Mouse (Mus musculus): ENCODE measurements around the gene Eda. TPM values are rescaled to one million over a fixed set of nuclear protein-coding genes. Genes with fewer than 3 reads are reported as not detected.
"Not testable (repeated sequence)": the region's sequence is repeated elsewhere in the genome, so short reads cannot be mapped to it uniquely, and the experiment has no call there.

Eda gene
- polyA plus RNA-seq, 1 experiment from 2014 or later = 0.87 TPM

DNA sequence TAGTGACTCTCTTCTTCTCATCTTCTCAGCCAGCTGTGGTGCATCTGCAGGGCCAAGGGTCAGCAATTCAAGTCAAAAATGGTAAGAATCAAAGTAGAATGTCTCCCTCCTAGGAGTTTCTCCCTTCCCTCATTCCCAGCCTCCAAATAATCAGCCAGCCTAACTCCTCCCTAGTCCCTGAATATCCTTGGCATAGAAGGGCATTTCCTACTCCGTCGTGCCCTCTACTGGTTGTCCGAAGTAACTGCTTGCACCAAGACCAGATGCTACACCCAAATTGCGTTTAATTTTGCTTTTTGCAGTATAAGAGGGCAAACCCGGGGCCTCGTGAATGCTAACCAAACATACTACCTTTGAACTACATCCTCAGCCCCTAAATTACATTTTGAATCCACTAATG is 416.9 kb downstream of the Eda start:
- no peaks in the 10 kb centered on the region for H3K36me3 ChIP-seq (ENCODE audit: control insufficient read depth, insufficient read depth)
- no peaks in the 10 kb centered on the region for H3K27me3 ChIP-seq (ENCODE audit: control insufficient read depth, insufficient read depth, low read depth, low read length)
- no peak overlapping the region for H3K4me2 ChIP-seq (ENCODE audit: low read depth, low read length)
- H3K9me3 ChIP-seq (replicated peaks; ENCODE audit: control insufficient read depth, low read length) = no peaks in the 10 kb centered on the region
- H3K4me1 ChIP-seq (ENCODE audit: control insufficient read depth, low read depth, low read length) = no peaks in the 10 kb centered on the region
- H3K9ac ChIP-seq (ENCODE audit: low read depth, low read length) = no peak overlapping the region
- no peak overlapping the region for H3K27ac ChIP-seq (ENCODE audit: low read length)
- no peak for ATAC-seq (ENCODE audit: low read depth)
- no peak overlapping the region for H3K4me3 ChIP-seq (ENCODE audit: low read depth, low read length)
- WGBS (ENCODE audit: insufficient replicate concordance) = 24% methylated on average over 6 of the region's 6 CpGs

DNA sequence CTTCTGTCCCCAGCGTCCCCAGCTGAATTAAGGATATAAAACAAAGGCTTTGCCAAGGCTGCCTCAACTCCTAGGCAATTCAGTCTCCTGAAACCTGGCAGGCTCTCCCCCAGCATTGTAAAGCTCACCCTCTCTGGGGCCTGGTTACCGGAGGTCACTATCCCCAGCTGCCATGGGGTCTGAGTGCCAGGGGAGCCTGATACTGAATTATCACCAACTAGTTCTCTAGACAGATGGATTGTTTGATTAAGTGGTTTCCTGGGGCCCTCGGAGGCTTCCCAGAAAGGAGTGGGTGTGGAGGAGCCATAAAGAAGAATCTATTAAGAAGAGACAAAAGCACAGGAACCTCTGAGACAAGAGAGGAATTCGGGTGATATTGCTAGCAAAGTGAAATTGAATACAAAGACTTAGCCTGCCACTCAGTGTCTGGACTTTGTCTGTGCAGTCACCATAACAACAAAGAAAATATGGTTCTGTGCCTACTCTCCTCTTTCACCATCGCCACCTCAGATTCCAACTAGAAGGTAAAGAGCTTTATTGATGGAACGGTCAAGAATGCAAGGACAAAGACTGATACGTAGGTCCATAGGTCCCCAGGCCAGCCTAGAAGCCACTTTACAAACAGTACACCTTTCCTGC is 418.9 kb downstream of the Eda start:
- H3K4me1 ChIP-seq (ENCODE audit: control insufficient read depth, low read depth, low read length) = no peaks in the 10 kb centered on the region
- no peak overlapping the region for H3K9ac ChIP-seq (ENCODE audit: low read depth, low read length)
- no peaks in the 10 kb centered on the region for H3K36me3 ChIP-seq (ENCODE audit: control insufficient read depth, insufficient read depth)
- 57% methylated on average over 7 of the region's 7 CpGs for WGBS (ENCODE audit: insufficient replicate concordance)
- no peak overlapping the region for H3K4me2 ChIP-seq (ENCODE audit: low read depth, low read length)
- no peaks in the 10 kb centered on the region for H3K27me3 ChIP-seq (ENCODE audit: control insufficient read depth, insufficient read depth, low read depth, low read length)
- H3K27ac ChIP-seq (ENCODE audit: low read length) = no peak overlapping the region
- H3K9me3 ChIP-seq (replicated peaks; ENCODE audit: control insufficient read depth, low read length) = no peaks in the 10 kb centered on the region
- no peak overlapping the region for H3K4me3 ChIP-seq (ENCODE audit: low read depth, low read length)
- peak; percentile 47; the same call in 1 of the 2 replicates for ATAC-seq (ENCODE audit: low read depth)

DNA sequence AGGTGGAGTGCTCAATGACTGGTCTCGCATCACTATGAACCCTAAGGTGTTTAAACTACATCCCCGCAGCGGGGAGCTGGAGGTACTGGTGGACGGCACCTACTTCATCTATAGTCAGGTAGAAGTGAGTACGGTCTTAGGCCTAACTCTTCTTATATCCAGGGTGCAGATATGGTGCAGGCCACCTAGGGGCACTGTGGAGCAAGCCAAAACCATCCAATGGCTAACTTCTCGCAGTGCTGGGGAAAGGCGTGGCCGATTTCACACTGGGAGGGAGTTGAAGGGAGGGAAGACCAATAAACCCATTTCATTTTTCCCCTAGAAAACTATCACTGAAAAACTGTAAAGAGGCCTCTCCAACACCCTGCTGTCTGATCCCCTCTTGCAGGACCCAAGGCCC is 419.6 kb downstream of the Eda start:
- Histone ChIP-seq H3K4me2 (ENCODE audit: low read depth, low read length) (no peak overlapping the region), H3K9ac (ENCODE audit: low read depth, low read length) (no peak overlapping the region), H3K4me3 (ENCODE audit: low read depth, low read length) (no peak overlapping the region), H3K36me3 (ENCODE audit: control insufficient read depth, insufficient read depth) (no peaks in the 10 kb centered on the region), H3K27me3 (ENCODE audit: control insufficient read depth, insufficient read depth, low read depth, low read length) (no peaks in the 10 kb centered on the region; the same call in 1 of the 2 replicates), H3K4me1 (ENCODE audit: control insufficient read depth, low read depth, low read length) (no peaks in the 10 kb centered on the region), H3K9me3 (replicated peaks; ENCODE audit: control insufficient read depth, low read length) (no peaks in the 10 kb centered on the region), H3K27ac (ENCODE audit: low read length) (no peak overlapping the region)
- 56% methylated on average over 8 of the region's 8 CpGs for WGBS (ENCODE audit: insufficient replicate concordance)
- no peak for ATAC-seq (ENCODE audit: low read depth)

DNA sequence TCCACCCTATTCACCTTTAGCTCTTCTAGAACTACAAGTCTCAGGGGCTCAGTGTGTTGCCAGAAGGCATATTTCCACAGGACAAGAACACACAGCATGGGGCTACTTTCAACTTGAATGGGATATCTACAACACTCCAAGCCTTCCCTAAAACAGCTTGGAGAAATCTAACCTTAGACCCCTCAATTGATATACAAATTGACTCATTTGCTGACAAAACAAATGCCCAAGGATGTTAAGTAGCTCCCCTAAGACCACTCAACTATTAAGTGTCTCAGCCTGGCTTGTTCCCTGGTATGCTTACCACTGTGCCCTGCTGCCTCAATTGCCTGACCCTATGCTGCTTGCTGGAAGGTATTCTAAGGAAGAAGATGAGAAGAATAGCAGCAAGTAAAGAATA is 425.5 kb downstream of the Eda start:
- Histone ChIP-seq H3K27me3 (ENCODE audit: control insufficient read depth, insufficient read depth, low read depth, low read length) (no peaks in the 10 kb centered on the region; the same call in 1 of the 2 replicates), H3K4me2 (ENCODE audit: low read depth, low read length) (no peak overlapping the region), H3K9me3 (replicated peaks; ENCODE audit: control insufficient read depth, low read length) (no peaks in the 10 kb centered on the region), H3K27ac (ENCODE audit: low read length) (no peak overlapping the region), H3K9ac (ENCODE audit: low read depth, low read length) (no peak overlapping the region), H3K4me1 (ENCODE audit: control insufficient read depth, low read depth, low read length) (no peaks in the 10 kb centered on the region), H3K4me3 (ENCODE audit: low read depth, low read length) (no peak overlapping the region), H3K36me3 (ENCODE audit: control insufficient read depth, insufficient read depth) (no peaks in the 10 kb centered on the region)
- ATAC-seq (ENCODE audit: low read depth) = no peak

DNA sequence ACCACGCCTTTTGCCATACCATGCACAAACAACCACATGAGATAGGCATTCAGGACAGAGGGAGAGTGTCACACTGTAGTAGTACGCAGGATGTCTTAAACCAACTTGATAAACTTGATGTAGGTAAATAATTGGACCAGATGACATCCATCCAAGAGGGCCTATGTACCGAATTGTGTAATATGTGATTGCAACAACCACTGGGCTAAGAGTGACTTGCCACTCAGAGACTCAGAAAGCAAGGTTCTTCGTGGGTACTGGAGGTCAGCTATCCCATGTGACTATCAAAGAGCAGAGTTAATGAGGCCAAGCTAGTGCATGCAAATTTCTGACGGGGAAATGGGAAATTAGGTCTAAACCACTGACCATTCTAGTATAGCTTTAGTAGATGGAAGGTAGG is 426.3 kb downstream of the Eda start:
- ATAC-seq (ENCODE audit: low read depth) = no peak
- no peak overlapping the region for H3K9ac ChIP-seq (ENCODE audit: low read depth, low read length)
- 66% methylated on average over 5 of the region's 5 CpGs for WGBS (ENCODE audit: insufficient replicate concordance)
- no peaks in the 10 kb centered on the region; the same call in 1 of the 2 replicates for H3K27me3 ChIP-seq (ENCODE audit: control insufficient read depth, insufficient read depth, low read depth, low read length)
- H3K4me1 ChIP-seq (ENCODE audit: control insufficient read depth, low read depth, low read length) = no peaks in the 10 kb centered on the region
- H3K4me2 ChIP-seq (ENCODE audit: low read depth, low read length) = no peak overlapping the region
- no peak overlapping the region for H3K27ac ChIP-seq (ENCODE audit: low read length)
- H3K9me3 ChIP-seq (replicated peaks; ENCODE audit: control insufficient read depth, low read length) = no peaks in the 10 kb centered on the region
- H3K36me3 ChIP-seq (ENCODE audit: control insufficient read depth, insufficient read depth) = no peaks in the 10 kb centered on the region
- H3K4me3 ChIP-seq (ENCODE audit: low read depth, low read length) = no peak overlapping the region

DNA sequence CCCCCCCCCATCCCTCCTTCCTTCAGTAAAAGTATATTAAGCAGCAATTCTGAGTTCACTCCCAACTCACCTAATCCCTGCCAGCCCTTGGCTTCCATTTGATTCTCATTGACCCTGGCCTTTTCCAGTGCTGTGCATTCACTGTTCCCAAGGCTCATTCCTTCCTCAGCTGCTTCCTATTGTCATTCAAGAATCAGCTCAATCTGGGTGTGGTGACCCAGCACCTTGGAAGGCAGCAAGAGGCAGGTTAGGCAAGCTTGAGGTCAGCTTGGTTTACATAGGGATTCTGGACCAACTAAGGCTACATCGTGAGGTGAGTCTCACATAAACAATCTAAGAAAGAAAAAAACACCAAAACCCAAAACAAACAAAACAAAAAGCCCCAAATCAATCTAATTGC is 433.8 kb downstream of the Eda start:
- H3K27ac ChIP-seq (ENCODE audit: low read length) = no peak overlapping the region
- H3K27me3 ChIP-seq (ENCODE audit: control insufficient read depth, insufficient read depth, low read depth, low read length) = no peaks in the 10 kb centered on the region
- no peaks in the 10 kb centered on the region for H3K4me1 ChIP-seq (ENCODE audit: control insufficient read depth, low read depth, low read length)
- no peak overlapping the region for H3K4me2 ChIP-seq (ENCODE audit: low read depth, low read length)
- no peak overlapping the region for H3K9ac ChIP-seq (ENCODE audit: low read depth, low read length)
- no peaks in the 10 kb centered on the region for H3K36me3 ChIP-seq (ENCODE audit: control insufficient read depth, insufficient read depth)
- WGBS (ENCODE audit: insufficient replicate concordance) = 43% methylated on average over 1 of the region's 1 CpGs
- no peaks in the 10 kb centered on the region for H3K9me3 ChIP-seq (replicated peaks; ENCODE audit: control insufficient read depth, low read length)
- H3K4me3 ChIP-seq (ENCODE audit: low read depth, low read length) = no peak overlapping the region
- no peak for ATAC-seq (ENCODE audit: low read depth)

DNA sequence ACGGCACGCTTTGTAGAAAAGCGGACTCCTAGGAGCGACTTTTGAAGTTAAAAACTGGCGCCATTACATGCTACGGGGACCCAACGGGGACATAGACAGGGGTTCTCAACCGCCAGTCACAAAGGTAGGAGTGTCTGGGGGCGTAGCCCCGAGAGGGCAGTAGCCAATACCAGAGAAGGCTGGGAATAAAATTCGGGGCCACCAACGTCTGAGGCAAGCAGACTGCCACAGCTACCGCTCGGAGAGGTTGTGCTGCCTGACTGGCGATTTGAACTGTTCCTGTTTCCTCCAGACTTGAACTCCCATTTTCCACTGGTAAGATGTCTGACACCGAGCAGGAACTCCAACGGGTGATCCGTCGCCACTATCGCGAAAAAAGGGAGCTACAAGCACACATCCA is 453.3 kb downstream of the Eda start, which contains the start of gene Otud6a:
Gene Otud6a, plus strand, starts transcription at position 321 of the 400 bp plus-strand sequence.
- WGBS (ENCODE audit: insufficient replicate concordance) = 76% methylated on average over 21 of the region's 21 CpGs
- H3K36me3 ChIP-seq (ENCODE audit: control insufficient read depth, insufficient read depth) = no peaks in the 10 kb centered on the region
- no peaks in the 10 kb centered on the region for H3K4me1 ChIP-seq (ENCODE audit: control insufficient read depth, low read depth, low read length)
- H3K9me3 ChIP-seq (replicated peaks; ENCODE audit: control insufficient read depth, low read length) = no peaks in the 10 kb centered on the region
- no peak within 1 kb of the TSS for H3K9ac ChIP-seq (ENCODE audit: low read depth, low read length)
- no peak within 1 kb of the TSS for H3K27ac ChIP-seq (ENCODE audit: low read length)
- no peak within 1 kb of the TSS for H3K4me3 ChIP-seq (ENCODE audit: low read depth, low read length)
- H3K27me3 ChIP-seq (ENCODE audit: control insufficient read depth, insufficient read depth, low read depth, low read length) = no peaks in the 10 kb centered on the region; the same call in 1 of the 2 replicates
- H3K4me2 ChIP-seq (ENCODE audit: low read depth, low read length) = no peak within 1 kb of the TSS
- ATAC-seq (ENCODE audit: low read depth) = no peak

DNA sequence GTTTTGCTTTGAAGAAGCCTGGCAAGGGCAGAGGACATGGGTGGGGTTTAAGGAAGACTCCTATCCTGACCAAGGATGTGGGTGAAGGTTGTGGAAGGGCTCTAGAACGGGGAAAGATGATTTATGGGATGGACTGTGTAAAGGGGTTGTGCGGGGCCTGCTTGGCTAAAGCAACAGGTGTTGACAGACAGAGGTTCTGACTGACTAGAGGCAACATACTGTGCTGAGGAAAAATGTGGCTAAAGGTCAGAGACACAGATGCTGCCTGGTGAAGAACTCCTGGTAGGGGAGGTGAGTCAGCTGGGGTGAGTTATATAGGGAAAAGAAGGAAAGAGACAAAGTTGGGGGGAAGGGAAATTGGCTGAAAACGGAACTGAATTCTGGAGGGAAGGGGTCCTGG is 456.9 kb downstream of the Eda start:
- no peak for ATAC-seq (ENCODE audit: low read depth)
- Histone ChIP-seq H3K4me3 (ENCODE audit: low read depth, low read length) (no peak overlapping the region), H3K27me3 (ENCODE audit: control insufficient read depth, insufficient read depth, low read depth, low read length) (no peaks in the 10 kb centered on the region; the same call in 1 of the 2 replicates), H3K4me2 (ENCODE audit: low read depth, low read length) (no peak overlapping the region), H3K27ac (ENCODE audit: low read length) (no peak overlapping the region), H3K9ac (ENCODE audit: low read depth, low read length) (no peak overlapping the region), H3K36me3 (ENCODE audit: control insufficient read depth, insufficient read depth) (no peaks in the 10 kb centered on the region), H3K9me3 (replicated peaks; ENCODE audit: control insufficient read depth, low read length) (no peaks in the 10 kb centered on the region), H3K4me1 (ENCODE audit: control insufficient read depth, low read depth, low read length) (no peaks in the 10 kb centered on the region)
- 46% methylated on average over 3 of the region's 3 CpGs for WGBS (ENCODE audit: insufficient replicate concordance)

DNA sequence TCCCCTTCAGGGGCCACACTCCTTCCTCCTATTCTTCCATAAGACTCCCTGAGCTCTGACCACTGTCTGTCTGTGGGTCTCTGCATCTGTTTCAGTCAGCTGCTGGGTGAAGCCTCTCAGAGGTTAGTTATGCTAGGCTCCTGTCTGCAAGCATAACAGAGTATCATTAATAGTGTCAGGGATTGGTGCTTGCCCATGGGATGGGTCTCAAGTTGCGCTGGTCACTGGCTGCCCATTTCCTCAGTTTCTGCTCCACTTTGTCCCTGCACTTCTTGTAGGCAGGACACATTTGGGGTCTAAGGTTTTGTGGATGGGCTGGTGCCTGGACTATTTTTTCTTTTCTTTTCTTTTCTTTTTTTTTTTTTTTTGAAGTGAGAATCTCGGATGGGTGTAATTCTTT is 467.2 kb downstream of the Eda start, which contains the start of gene Awat2:
Gene Awat2, minus strand, starts transcription at position 101 of the 400 bp plus-strand sequence.
- not testable (repeated sequence) for H3K36me3 ChIP-seq (ENCODE audit: control insufficient read depth, insufficient read depth); ATAC-seq (ENCODE audit: low read depth)
- WGBS (ENCODE audit: insufficient replicate concordance) = 73% methylated on average over 2 of the region's 2 CpGs

More for the DNA sequence above, 467.2 kb downstream of the Eda start, which contains the start of gene Awat2:
- H3K9me3 ChIP-seq (replicated peaks; ENCODE audit: control insufficient read depth, low read length); H3K27me3 ChIP-seq (ENCODE audit: control insufficient read depth, insufficient read depth, low read depth, low read length); H3K4me1 ChIP-seq (ENCODE audit: control insufficient read depth, low read depth, low read length); H3K9ac ChIP-seq (ENCODE audit: low read depth, low read length); H3K4me3 ChIP-seq (ENCODE audit: low read depth, low read length); H3K27ac ChIP-seq (ENCODE audit: low read length); H3K4me2 ChIP-seq (ENCODE audit: low read depth, low read length): not testable (repeated sequence)

All from liver, embryonic 16.5 days (tissue).